Mouse (Mus musculus) CD8-positive naive resting alpha-beta T cell, adult 57 days (primary cell): ENCODE results near the gene Tmem60. TPM values are rescaled to one million over a fixed set of nuclear protein-coding genes. Genes with fewer than 3 reads are reported as not detected.

Source experiments
- total RNA-seq: library from RNA; stranded (reverse); gene quantifications from one replicate; pipeline ENCODE4 v1.2.4, GENCODE M21; 2023

Tmem60 gene
- total RNA-seq = 7.9 TPM

DNA sequence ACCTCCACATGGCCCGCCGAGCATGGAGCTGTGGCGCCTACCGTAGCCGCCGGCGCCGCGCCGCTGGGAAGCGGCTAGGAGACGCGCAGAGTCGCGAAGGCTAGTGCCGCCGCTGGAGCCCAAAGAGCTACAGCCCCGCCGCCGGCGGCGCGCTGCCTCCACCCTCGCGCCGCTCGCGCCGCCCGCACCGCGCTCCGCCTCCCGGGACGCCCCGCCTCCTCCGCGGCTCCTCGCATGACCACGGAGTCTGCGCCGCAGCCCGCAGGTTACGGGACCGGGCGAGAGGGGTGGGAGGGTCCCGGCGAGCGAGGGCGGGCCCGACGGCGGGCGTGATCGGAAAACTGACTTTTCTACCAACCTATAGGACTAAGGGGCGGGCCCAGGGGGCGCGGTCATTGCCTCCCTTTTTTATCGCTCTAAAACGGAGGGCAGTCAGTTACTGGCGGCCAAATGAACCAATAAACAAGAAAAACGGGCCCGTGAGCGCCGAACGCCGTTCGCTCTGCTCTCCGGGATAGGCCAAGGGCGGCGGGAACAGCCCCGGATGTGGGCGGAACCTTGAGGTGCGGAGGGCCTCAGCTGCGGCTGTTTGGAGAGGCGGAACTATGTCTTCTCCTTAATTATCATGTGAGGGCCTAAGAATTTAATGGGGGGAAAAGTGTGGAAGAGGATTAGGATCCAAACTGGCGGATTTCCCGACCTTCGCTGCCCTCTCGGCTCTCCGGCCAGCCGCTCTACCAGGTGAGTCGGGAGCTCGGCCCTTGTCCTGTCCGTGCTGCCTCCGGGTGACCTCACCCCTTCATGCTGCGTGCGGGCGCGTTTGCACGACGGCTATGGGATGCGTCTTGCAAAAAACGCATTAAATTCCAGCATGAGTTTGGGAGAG is at the start of gene Tmem60, which contains the start of gene Phtf2:
Gene Tmem60, plus strand, starts transcription at position 277 of the 886 bp plus-strand sequence.
Gene Phtf2, minus strand, starts transcription at position 210 of the 886 bp plus-strand sequence.

Other genes with a start within 250 kb of the Tmem60 start
- gene Phtf2, start 67 bp upstream of the Tmem60 start, total RNA-seq = 17.0 TPM
- 54.1 TPM for gene Rsbn1l, start 74.2 kb downstream of the Tmem60 start, total RNA-seq
- gene Ptpn12, start 173.7 kb downstream of the Tmem60 start, total RNA-seq = 40.8 TPM